ENCODE assay signal across 51 mouse cellular contexts in genomic region chr4:144493331-144493730, GRCm38 (mm10). TPM values are rescaled to one million over a fixed set of nuclear protein-coding genes. Genes with fewer than 3 reads are reported as not detected.
"Had no signal": no experiment of that assay in that cellular context is flagged by ENCODE, and none has a peak within 500 bp of the region (broad histone marks: within the 10 kb centered on the region; RNA-seq: fewer than 3 reads in every experiment).

No protein-coding gene starts in this region.

- ATAC-seq: hindbrain, embryonic 16.5 days; hindbrain, postnatal 0 days; inflammation-experienced regulatory T-cells, adult 6 months; intestine, embryonic 15.5 days; intestine, embryonic 16.5 days; intestine, postnatal 0 days had no signal

- DNase-seq: heart, postnatal 10 days; heart, postnatal 14 days; heart, postnatal 36 days; heart, postnatal 4 days; kidney, adult 11 months; kidney, adult 18-20 months; kidney, adult 2 months; kidney, adult 8-10 months; kidney, adult 9 months; kidney, postnatal 10 days; kidney, postnatal 25 days; kidney, postnatal 36 days; kidney, postnatal 4 days; layer of hippocampus, adult 9-11 months; layer of hippocampus, postnatal 36 days had no signal

- H3K27me3 ChIP-seq: heart, embryonic 12.5 days; heart, embryonic 13.5 days; heart, embryonic 15.5 days; hindbrain, embryonic 12.5 days; hindbrain, embryonic 13.5 days; hindbrain, embryonic 15.5 days; intestine, embryonic 15.5 days; kidney, embryonic 15.5 days had no signal

- H3K36me3 ChIP-seq: heart, embryonic 12.5 days; heart, embryonic 13.5 days; heart, embryonic 15.5 days; hindbrain, embryonic 10.5 days; hindbrain, embryonic 12.5 days; hindbrain, embryonic 13.5 days; hindbrain, embryonic 15.5 days; intestine, embryonic 15.5 days; kidney, embryonic 15.5 days had no signal

- H3K4me1 ChIP-seq: heart, embryonic 12.5 days; heart, embryonic 13.5 days; heart, embryonic 15.5 days; hindbrain, embryonic 10.5 days; hindbrain, embryonic 12.5 days; hindbrain, embryonic 13.5 days; hindbrain, embryonic 15.5 days; intestine, embryonic 15.5 days; kidney, embryonic 15.5 days had no signal

- H3K4me3 ChIP-seq: heart, embryonic 12.5 days; heart, embryonic 13.5 days; heart, embryonic 15.5 days; hindbrain, embryonic 10.5 days; hindbrain, embryonic 12.5 days; hindbrain, embryonic 13.5 days; hindbrain, embryonic 15.5 days; intestine, embryonic 15.5 days; kidney, embryonic 15.5 days; layer of hippocampus, adult 2 months; left cerebral cortex, adult 2 months had no signal

- H3K9me3 ChIP-seq: heart, embryonic 15.5 days; intestine, embryonic 15.5 days had no signal

RNA-seq across cellular contexts. Expression of gene 9430007A20Rik, which starts 26.3 kb away (rescaled TPM):
- total RNA-seq: heart, postnatal 10 days; heart, postnatal 14 days; heart, postnatal 25 days; heart, postnatal 36 days; heart, postnatal 4 days; hematopoietic stem cell, adult 5-6 weeks; hindbrain, postnatal 0 days; layer of hippocampus, adult 18-20 months; layer of hippocampus, adult 2 months; layer of hippocampus, adult 8-10 months; layer of hippocampus, postnatal 10 days; layer of hippocampus, postnatal 14 days; layer of hippocampus, postnatal 25 days; layer of hippocampus, postnatal 36 days; left cerebral cortex, adult 18-20 months; left cerebral cortex, adult 2 months; left cerebral cortex, adult 8-10 months had no signal
- polyA plus RNA-seq: heart, embryonic 11.5 days; heart, embryonic 12.5 days; heart, embryonic 13.5 days; heart, embryonic 14.5 days; heart, embryonic 15.5 days; heart, embryonic 16.5 days; heart, postnatal 0 days; hindbrain, embryonic 10.5 days; hindbrain, embryonic 11.5 days; hindbrain, embryonic 12.5 days; hindbrain, embryonic 13.5 days; hindbrain, embryonic 14.5 days; hindbrain, embryonic 15.5 days; hindbrain, embryonic 16.5 days; hindbrain, postnatal 0 days; inflammation-experienced regulatory T-cells, adult 6 months; intestine, embryonic 14.5 days; intestine, embryonic 15.5 days; intestine, embryonic 16.5 days; intestine, postnatal 0 days; kidney, adult 2 months; kidney, embryonic 14.5 days; kidney, embryonic 15.5 days; kidney, embryonic 16.5 days; kidney, postnatal 0 days; large intestine, adult 2 months had no signal

RNA-seq across cellular contexts. Expression of gene Aadacl3, which starts 29.8 kb away (rescaled TPM):
- total RNA-seq: heart, postnatal 10 days; heart, postnatal 14 days; heart, postnatal 25 days; heart, postnatal 36 days; heart, postnatal 4 days; hematopoietic stem cell, adult 5-6 weeks; hindbrain, postnatal 0 days; layer of hippocampus, adult 18-20 months; layer of hippocampus, adult 2 months; layer of hippocampus, adult 8-10 months; layer of hippocampus, postnatal 10 days; layer of hippocampus, postnatal 14 days; layer of hippocampus, postnatal 25 days; layer of hippocampus, postnatal 36 days; left cerebral cortex, adult 18-20 months; left cerebral cortex, adult 2 months; left cerebral cortex, adult 8-10 months had no signal
- polyA plus RNA-seq: heart, embryonic 11.5 days; heart, embryonic 12.5 days; heart, embryonic 13.5 days; heart, embryonic 14.5 days; heart, embryonic 15.5 days; heart, embryonic 16.5 days; heart, postnatal 0 days; hindbrain, embryonic 10.5 days; hindbrain, embryonic 11.5 days; hindbrain, embryonic 12.5 days; hindbrain, embryonic 13.5 days; hindbrain, embryonic 14.5 days; hindbrain, embryonic 15.5 days; hindbrain, embryonic 16.5 days; hindbrain, postnatal 0 days; inflammation-experienced regulatory T-cells, adult 6 months; intestine, embryonic 14.5 days; intestine, embryonic 15.5 days; intestine, embryonic 16.5 days; intestine, postnatal 0 days; kidney, adult 2 months; kidney, embryonic 14.5 days; kidney, embryonic 15.5 days; kidney, embryonic 16.5 days; kidney, postnatal 0 days; large intestine, adult 2 months had no signal

RNA-seq across cellular contexts. Expression of gene Gm9944, which starts 40.2 kb away (rescaled TPM):
- total RNA-seq: heart, postnatal 10 days; heart, postnatal 14 days; heart, postnatal 25 days; heart, postnatal 36 days; heart, postnatal 4 days; hematopoietic stem cell, adult 5-6 weeks; hindbrain, postnatal 0 days; layer of hippocampus, adult 18-20 months; layer of hippocampus, adult 2 months; layer of hippocampus, adult 8-10 months; layer of hippocampus, postnatal 10 days; layer of hippocampus, postnatal 14 days; layer of hippocampus, postnatal 25 days; layer of hippocampus, postnatal 36 days; left cerebral cortex, adult 18-20 months; left cerebral cortex, adult 2 months; left cerebral cortex, adult 8-10 months had no signal
- polyA plus RNA-seq: heart, embryonic 11.5 days; heart, embryonic 12.5 days; heart, embryonic 13.5 days; heart, embryonic 14.5 days; heart, embryonic 15.5 days; heart, embryonic 16.5 days; heart, postnatal 0 days; hindbrain, embryonic 10.5 days; hindbrain, embryonic 11.5 days; hindbrain, embryonic 12.5 days; hindbrain, embryonic 13.5 days; hindbrain, embryonic 14.5 days; hindbrain, embryonic 15.5 days; hindbrain, embryonic 16.5 days; hindbrain, postnatal 0 days; inflammation-experienced regulatory T-cells, adult 6 months; intestine, embryonic 14.5 days; intestine, embryonic 15.5 days; intestine, embryonic 16.5 days; intestine, postnatal 0 days; kidney, adult 2 months; kidney, embryonic 14.5 days; kidney, embryonic 15.5 days; kidney, embryonic 16.5 days; kidney, postnatal 0 days; large intestine, adult 2 months had no signal

RNA-seq across cellular contexts. Expression of gene 1700012P22Rik, which starts 54.8 kb away (rescaled TPM):
- total RNA-seq: heart, postnatal 10 days; heart, postnatal 14 days; heart, postnatal 25 days; heart, postnatal 36 days; heart, postnatal 4 days; hematopoietic stem cell, adult 5-6 weeks; hindbrain, postnatal 0 days; layer of hippocampus, adult 18-20 months; layer of hippocampus, adult 2 months; layer of hippocampus, adult 8-10 months; layer of hippocampus, postnatal 10 days; layer of hippocampus, postnatal 25 days; layer of hippocampus, postnatal 36 days; left cerebral cortex, adult 18-20 months; left cerebral cortex, adult 2 months; left cerebral cortex, adult 8-10 months had no signal
- polyA plus RNA-seq: heart, embryonic 11.5 days; heart, embryonic 12.5 days; heart, embryonic 13.5 days; heart, embryonic 14.5 days; heart, embryonic 15.5 days; heart, embryonic 16.5 days; heart, postnatal 0 days; hindbrain, embryonic 13.5 days; hindbrain, embryonic 14.5 days; hindbrain, embryonic 15.5 days; hindbrain, embryonic 16.5 days; inflammation-experienced regulatory T-cells, adult 6 months; intestine, embryonic 14.5 days; intestine, embryonic 15.5 days; intestine, embryonic 16.5 days; intestine, postnatal 0 days; kidney, adult 2 months; kidney, embryonic 14.5 days; kidney, embryonic 15.5 days; kidney, embryonic 16.5 days; kidney, postnatal 0 days; large intestine, adult 2 months had no signal
